Mouse (Mus musculus) heart, embryonic 13.5 days (tissue): ENCODE results near the gene Gatad2b. TPM values are rescaled to one million over a fixed set of nuclear protein-coding genes. Genes with fewer than 3 reads are reported as not detected.
A peak's percentile ranks its signal among the peaks of the same experiment; 100 is the strongest.
"Not testable (repeated sequence)": the region's sequence is repeated elsewhere in the genome, so short reads cannot be mapped to it uniquely, and the experiment has no call there.

Source experiments
- ATAC-seq: fragments of 200-750 bp; cut with Nextera tagmentation; 2 replicates; pipeline ENCODE4 v1.8.0; 2017; ENCODE audit warnings: moderate TSS enrichment; ENCODE audit not compliant: insufficient number of reproducible peaks, low FRiP score, low TSS enrichment; ENCODE audit errors: extremely low read depth
- H3K27ac ChIP-seq: fragments of 300-500 bp; sonication (generic); replicated peaks from 2 replicates; pipeline ENCODE4 v1.5.1; 2015; ENCODE audit warnings: moderate library complexity, mild to moderate bottlenecking, inconsistent platforms
- H3K27me3 ChIP-seq: fragments of 300-500 bp; sonication (generic); replicated peaks from 2 replicates; pipeline ENCODE4 v1.6.1; 2015; ENCODE audit warnings: mild to moderate bottlenecking, inconsistent platforms
- H3K36me3 ChIP-seq: fragments of 300-500 bp; sonication (generic); 2 replicates; pipeline ENCODE4 v1.6.1; 2015; ENCODE audit warnings: mild to moderate bottlenecking, inconsistent platforms
- H3K4me1 ChIP-seq: fragments of 300-500 bp; sonication (generic); 2 replicates; pipeline ENCODE4 v1.6.1; 2015; ENCODE audit warnings: inconsistent platforms
- H3K4me2 ChIP-seq: fragments of 300-500 bp; sonication (generic); 2 replicates; pipeline ENCODE4 v1.6.1; 2015; ENCODE audit warnings: inconsistent platforms, mild to moderate bottlenecking, moderate library complexity
- H3K4me3 ChIP-seq: fragments of 300-500 bp; sonication (generic); 2 replicates; pipeline ENCODE4 v1.5.1; 2015; ENCODE audit warnings: moderate library complexity, mild to moderate bottlenecking, inconsistent platforms
- H3K9ac ChIP-seq: fragments of 300-500 bp; sonication (generic); 2 replicates; pipeline ENCODE4 v1.6.1; 2015; ENCODE audit warnings: inconsistent platforms, mild to moderate bottlenecking, moderate library complexity
- H3K9me3 ChIP-seq: fragments of 300-500 bp; sonication (generic); 2 replicates; pipeline ENCODE4 v1.6.1; 2016; ENCODE audit warnings: inconsistent platforms
- WGBS: fragments of 180-500 bp; shearing (Covaris S2); methylation state at CpG from one replicate; pipeline ENCODE4 v1.1.7; 2015; ENCODE audit warnings: mixed read lengths; 5-methylcytosine and 5-hydroxymethylcytosine counted together
- polyA plus RNA-seq: library from polyadenylated mRNA; unstranded; fragments of >200 nt; fragmentation: Nextera tagmentation; extraction: Ambion mirVana; gene quantifications from 2 replicates; pipeline ENCODE4 v1.2.1, GENCODE M21; 2015

The Gatad2b gene
- polyA plus RNA-seq = 7.9 and 9.3 TPM in 2 replicates

GRCm38 (mm10) chr3:90292345-90293275 lies at the start of gene Gatad2b:
Gene Gatad2b (plus strand): TSS chr3:90293178.
- under 1% methylated on average over 44 of the region's 47 CpGs for WGBS
- peaks cover 40% of the 10 kb centered on the region for H3K4me1 ChIP-seq
- H3K9me3 ChIP-seq = no peaks in the 10 kb centered on the region

GRCm38 (mm10) chr3:90245406-90245805 lies 47.6 kb upstream of the Gatad2b start:
- Histone ChIP-seq H3K4me2 (no peak overlapping the region), H3K36me3 (peaks cover 12% of the 10 kb centered on the region), H3K9ac (no peak overlapping the region), H3K9me3 (no peaks in the 10 kb centered on the region), H3K27ac (no peak overlapping the region), H3K4me3 (no peak overlapping the region), H3K27me3 (no peaks in the 10 kb centered on the region), H3K4me1 (peaks cover 35% of the 10 kb centered on the region)
- ATAC-seq = no peak
- 66% methylated on average over 2 of the region's 2 CpGs for WGBS

More at GRCm38 (mm10) chr3:90292345-90293275, at the start of gene Gatad2b:
- Histone ChIP-seq H3K4me2 (peak within 1 kb of the TSS; percentile 80), H3K4me3 (peak within 1 kb of the TSS; percentile 93), H3K9ac (peak within 1 kb of the TSS; percentile 98), H3K36me3 (no peaks in the 10 kb centered on the region; the same call in 1 of the 2 replicates), H3K27me3 (no peaks in the 10 kb centered on the region), H3K27ac (peak within 1 kb of the TSS; percentile 97)
- ATAC-seq = peak; percentile 99

GRCm38 (mm10) chr3:90247630-90247959 lies 45.4 kb upstream of the Gatad2b start:
- 0% methylated on average over 3 of the region's 3 CpGs for WGBS
- Histone ChIP-seq H3K27me3 (no peaks in the 10 kb centered on the region), H3K36me3 (peaks cover 26% of the 10 kb centered on the region), H3K4me1 (peaks cover 42% of the 10 kb centered on the region), H3K27ac (peak overlapping the region; percentile 93), H3K9ac (peak overlapping the region; percentile 92), H3K4me3 (peak overlapping the region; percentile 82), H3K9me3 (no peaks in the 10 kb centered on the region), H3K4me2 (peak overlapping the region; percentile 94)
- ATAC-seq = no peak

GRCm38 (mm10) chr3:90247960-90248745 lies 44.8 kb upstream of the Gatad2b start, which contains the start of gene Slc39a1:
Gene Slc39a1 (plus strand): TSS chr3:90248172.
- peak within 1 kb of the TSS; percentile 93 for H3K27ac ChIP-seq
- ATAC-seq = peak; percentile 86
- H3K4me2 ChIP-seq = peak within 1 kb of the TSS; percentile 94
- H3K36me3 ChIP-seq = peaks cover 26% of the 10 kb centered on the region
- H3K4me1 ChIP-seq = peaks cover 36% of the 10 kb centered on the region
- peak within 1 kb of the TSS; percentile 92 for H3K9ac ChIP-seq
- under 1% methylated on average over 44 of the region's 44 CpGs for whole genome bisulfite sequencing
- no peaks in the 10 kb centered on the region for H3K9me3 ChIP-seq
- no peaks in the 10 kb centered on the region for H3K27me3 ChIP-seq
- H3K4me3 ChIP-seq = peak within 1 kb of the TSS; percentile 82

GRCm38 (mm10) chr3:90248746-90249100 lies 44.3 kb upstream of the Gatad2b start:
- H3K4me1 ChIP-seq = peaks cover 30% of the 10 kb centered on the region
- no peaks in the 10 kb centered on the region for H3K9me3 ChIP-seq
- 0% methylated on average over 10 of the region's 10 CpGs for WGBS
- ATAC-seq = 0 out of 2 replicates have a peak, but pooled peaks have one; percentile 0
- no peaks in the 10 kb centered on the region for H3K27me3 ChIP-seq
- peak overlapping the region; percentile 82 for H3K4me3 ChIP-seq
- H3K27ac ChIP-seq = peak overlapping the region; percentile 93
- H3K36me3 ChIP-seq = peaks cover 26% of the 10 kb centered on the region
- H3K4me2 ChIP-seq = peak overlapping the region; percentile 94
- peak overlapping the region; percentile 92 for H3K9ac ChIP-seq

- peak overlapping the region; percentile 16; the same call in 1 of the 2 replicates for H3K4me2 ChIP-seq
- H3K4me1 ChIP-seq = peaks cover 38% of the 10 kb centered on the region
- H3K36me3 ChIP-seq = peaks cover 26% of the 10 kb centered on the region
- no peaks in the 10 kb centered on the region for H3K27me3 ChIP-seq
- 0 out of 2 replicates have a peak overlapping the region, but pooled peaks have one; percentile 12 for H3K27ac ChIP-seq
- 71% methylated on average over 6 of the region's 6 CpGs for WGBS
- no peak for ATAC-seq
- peak overlapping the region; percentile 4; the same call in 1 of the 2 replicates for H3K9ac ChIP-seq
- no peaks in the 10 kb centered on the region for H3K9me3 ChIP-seq
- no peak overlapping the region; the same call in 1 of the 2 replicates for H3K4me3 ChIP-seq
These were observed 42.2 kb upstream of the Gatad2b start for GRCm38 (mm10) chr3:90250791-90251190.

- not testable (repeated sequence) for H3K9me3 ChIP-seq, H3K27me3 ChIP-seq, H3K27ac ChIP-seq, ATAC-seq, H3K4me2 ChIP-seq, H3K4me3 ChIP-seq, H3K9ac ChIP-seq
- H3K4me1 ChIP-seq = peaks cover 43% of the 10 kb centered on the region
- 92% methylated on average over 9 of the region's 12 CpGs for WGBS
- peaks cover 28% of the 10 kb centered on the region for H3K36me3 ChIP-seq
These were observed 41.2 kb upstream of the Gatad2b start for GRCm38 (mm10) chr3:90251731-90252226.

GRCm38 (mm10) chr3:90252659-90253058 lies 40.3 kb upstream of the Gatad2b start:
- Histone ChIP-seq H3K4me1 (peaks cover 39% of the 10 kb centered on the region), H3K36me3 (peaks cover 37% of the 10 kb centered on the region)
- H3K4me3 ChIP-seq, ATAC-seq, H3K27me3 ChIP-seq, H3K4me2 ChIP-seq, H3K27ac ChIP-seq, H3K9me3 ChIP-seq, H3K9ac ChIP-seq: not testable (repeated sequence)
- WGBS = 78% methylated on average over 2 of the region's 2 CpGs

- H3K4me3 ChIP-seq, ATAC-seq, H3K9ac ChIP-seq, H3K27ac ChIP-seq, H3K27me3 ChIP-seq, H3K9me3 ChIP-seq: not testable (repeated sequence)
- 65% methylated on average over 1 of the region's 1 CpGs for WGBS
- H3K4me2 ChIP-seq = peak overlapping the region; percentile 89
- H3K36me3 ChIP-seq = peaks cover 42% of the 10 kb centered on the region
- H3K4me1 ChIP-seq = peaks cover 38% of the 10 kb centered on the region
These were observed 39.8 kb upstream of the Gatad2b start for GRCm38 (mm10) chr3:90253174-90253573.

GRCm38 (mm10) chr3:90253653-90254418 lies 39.1 kb upstream of the Gatad2b start, which contains the start of gene Crtc2:
Gene Crtc2 (plus strand): TSS chr3:90254163.
- Histone ChIP-seq H3K4me1 (peaks cover 36% of the 10 kb centered on the region), H3K4me2 (peak within 1 kb of the TSS; percentile 89), H3K9me3 (no peaks in the 10 kb centered on the region), H3K4me3 (peak within 1 kb of the TSS; percentile 97), H3K27ac (peak within 1 kb of the TSS; percentile 93), H3K27me3 (no peaks in the 10 kb centered on the region), H3K36me3 (peaks cover 49% of the 10 kb centered on the region), H3K9ac (peak within 1 kb of the TSS; percentile 97)
- peak; percentile 95 for ATAC-seq
- WGBS = 2% methylated on average over 40 of the region's 40 CpGs
